Mouse (Mus musculus) intestine, embryonic 14.5 days (tissue): ENCODE data around the gene Hecw2. TPM values are rescaled to one million over a fixed set of nuclear protein-coding genes. Genes with fewer than 3 reads are reported as not detected.

ENCODE experiments used
- ATAC-seq: fragments of 200-750 bp; cut with Nextera tagmentation; replicated peaks from 2 replicates; pipeline ENCODE4 v1.8.0; 2017; ENCODE audit warnings: low read depth, moderate number of reproducible peaks, moderate TSS enrichment, moderate library complexity; ENCODE audit not compliant: low FRiP score, low TSS enrichment
- DNase-seq: peaks from one replicate; pipeline ENCODE4 v3.0.0-alpha.2; 2018; ENCODE audit warnings: low spot score
- H3K27ac ChIP-seq: fragments of 300-500 bp; sonication (generic); 2 replicates; pipeline ENCODE4 v1.5.1; 2014; ENCODE audit warnings: low read depth, mild to moderate bottlenecking, control low read depth
- H3K27me3 ChIP-seq: fragments of 300-500 bp; sonication (generic); replicated peaks from 2 replicates; pipeline ENCODE4 v1.6.1; 2014; ENCODE audit warnings: low read length, control low read depth; ENCODE audit not compliant: control insufficient read depth, insufficient read depth
- H3K36me3 ChIP-seq: fragments of 300-500 bp; sonication (generic); 2 replicates; pipeline ENCODE4 v1.6.1; 2014; ENCODE audit warnings: low read length, control low read depth; ENCODE audit not compliant: control insufficient read depth, insufficient read depth
- H3K4me1 ChIP-seq: fragments of 300-500 bp; sonication (generic); replicated peaks from 2 replicates; pipeline ENCODE4 v1.6.1; 2014; ENCODE audit warnings: low read length, control low read depth, mixed read lengths; ENCODE audit not compliant: control insufficient read depth, insufficient read depth
- H3K4me2 ChIP-seq: fragments of 300-500 bp; sonication (generic); 2 replicates; pipeline ENCODE4 v1.6.1; 2014; ENCODE audit warnings: low read length
- H3K4me3 ChIP-seq: fragments of 300-500 bp; sonication (generic); 2 replicates; pipeline ENCODE4 v1.5.1; 2014; ENCODE audit warnings: low read depth, low read length, control low read depth, mixed read lengths
- H3K9ac ChIP-seq: fragments of 300-500 bp; sonication (generic); 2 replicates; pipeline ENCODE4 v1.6.1; 2014; ENCODE audit warnings: mild to moderate bottlenecking, low read length
- H3K9me3 ChIP-seq: fragments of 300-500 bp; sonication (generic); 2 replicates; pipeline ENCODE4 v1.6.1; 2016; ENCODE audit warnings: low read length, control low read depth; ENCODE audit not compliant: control insufficient read depth
- WGBS: fragments of 180-500 bp; shearing (Covaris S2); extraction: QIAGEN DNeasy Blood & Tissue Kit; methylation state at CpG from one replicate; pipeline ENCODE4 v1.1.7; 2014; 5-methylcytosine and 5-hydroxymethylcytosine counted together
- polyA plus RNA-seq: library from polyadenylated mRNA; unstranded; fragments of >200 nt; fragmentation: Nextera tagmentation; extraction: Ambion mirVana; gene quantifications from 2 replicates; pipeline ENCODE4 v1.2.1, GENCODE M21; 2014

Gene Hecw2
- polyA plus RNA-seq, 1 experiment from 2014 or later, result 1.6 TPM

DNA sequence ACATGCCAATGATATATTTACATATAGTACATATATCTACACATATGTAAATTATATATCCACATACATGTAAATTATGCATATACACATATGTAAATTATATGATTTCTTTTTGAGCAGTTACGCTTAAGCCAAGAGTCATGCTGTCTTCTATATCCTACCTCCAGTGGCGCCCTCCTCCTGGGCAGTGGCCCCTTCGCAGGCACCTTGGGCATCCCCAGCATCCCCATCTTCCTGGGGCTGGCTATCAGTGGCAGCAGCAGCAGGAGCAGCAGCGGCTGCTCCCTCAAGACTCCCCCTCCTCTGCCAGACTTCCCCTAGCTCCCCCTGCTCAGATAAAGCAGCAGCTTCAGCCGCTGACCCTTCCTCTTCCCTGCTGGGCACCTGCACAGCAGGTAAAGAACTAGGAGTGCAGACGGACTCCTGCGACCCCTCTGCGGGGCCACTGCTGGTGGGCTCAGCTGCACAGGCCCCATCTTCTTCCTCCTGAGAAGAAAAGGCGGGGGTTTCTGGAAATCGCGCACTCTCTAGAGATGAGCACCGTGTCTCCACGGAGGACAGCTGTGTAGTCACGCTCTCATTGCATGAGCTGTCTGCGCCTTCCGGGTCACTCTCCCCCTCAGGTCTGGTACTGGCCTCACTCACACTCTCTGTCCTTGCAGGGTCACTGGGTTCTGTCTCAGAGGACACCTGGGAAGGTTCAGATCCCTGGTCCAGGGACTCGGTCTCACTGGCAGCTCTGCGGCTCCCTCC lies 269.6 kb downstream of the Hecw2 start:
- ATAC-seq (no peak), DNase-seq (no peak)
- 45% methylated on average over 18 of the region's 18 CpGs for WGBS
- H3K27me3 ChIP-seq, result no peaks in the 10 kb centered on the region
- H3K4me3 ChIP-seq, result no peak overlapping the region
- no peaks in the 10 kb centered on the region for H3K4me1 ChIP-seq
- no peaks in the 10 kb centered on the region for H3K9me3 ChIP-seq
- no peak overlapping the region for H3K4me2 ChIP-seq
- no peaks in the 10 kb centered on the region for H3K36me3 ChIP-seq
- no peak overlapping the region for H3K9ac ChIP-seq
- H3K27ac ChIP-seq, result no peak overlapping the region

GRCm38 (mm10) chr1:53911848-53912247 lies 283.1 kb downstream of the Hecw2 start:
- H3K36me3 ChIP-seq, result no peaks in the 10 kb centered on the region
- no peaks in the 10 kb centered on the region for H3K27me3 ChIP-seq
- ATAC-seq, result no peak; the same call in 1 of the 2 replicates
- no peak overlapping the region for H3K4me3 ChIP-seq
- H3K9ac ChIP-seq, result no peak overlapping the region
- 27% methylated on average over 3 of the region's 3 CpGs for WGBS
- peaks cover 4% of the 10 kb centered on the region; the same call in 1 of the 2 replicates for H3K4me1 ChIP-seq
- no peak for DNase-seq
- no peak overlapping the region for H3K27ac ChIP-seq
- H3K9me3 ChIP-seq, result no peaks in the 10 kb centered on the region
- H3K4me2 ChIP-seq, result no peak overlapping the region

DNA sequence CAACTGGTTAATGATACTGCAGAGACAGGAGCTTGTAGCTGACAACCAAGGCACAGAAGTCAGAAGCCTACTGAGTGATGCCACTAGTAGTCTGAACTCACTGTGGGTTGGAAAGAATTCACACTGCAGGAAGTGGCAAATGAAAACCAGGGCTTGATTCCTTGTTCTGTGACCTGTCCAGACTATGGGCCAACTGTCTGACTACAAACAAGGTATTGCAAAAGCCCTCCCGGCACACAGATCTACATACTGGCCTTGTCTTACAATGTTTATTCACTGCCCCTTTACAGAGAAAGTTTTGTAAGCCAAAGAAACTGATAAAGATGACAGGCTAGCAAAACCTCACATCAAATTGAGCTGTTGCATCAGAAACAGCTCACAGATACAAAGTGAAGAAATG lies 284.7 kb downstream of the Hecw2 start:
- ATAC-seq, result no peak
- no peak for DNase-seq
- Histone ChIP-seq H3K4me3 (no peak overlapping the region), H3K4me2 (no peak overlapping the region), H3K36me3 (no peaks in the 10 kb centered on the region), H3K27ac (no peak overlapping the region), H3K4me1 (peaks cover 4% of the 10 kb centered on the region; the same call in 1 of the 2 replicates), H3K9me3 (no peaks in the 10 kb centered on the region), H3K9ac (no peak overlapping the region), H3K27me3 (no peaks in the 10 kb centered on the region)
- WGBS, result 38% methylated on average over 1 of the region's 1 CpGs

- Histone ChIP-seq H3K4me1 (peaks cover 4% of the 10 kb centered on the region; the same call in 1 of the 2 replicates), H3K4me2 (no peak overlapping the region), H3K4me3 (no peak overlapping the region), H3K27ac (no peak overlapping the region), H3K27me3 (no peaks in the 10 kb centered on the region), H3K36me3 (no peaks in the 10 kb centered on the region), H3K9me3 (no peaks in the 10 kb centered on the region), H3K9ac (no peak overlapping the region)
- DNase-seq (no peak), ATAC-seq (no peak; the same call in 1 of the 2 replicates)
- WGBS, result 11% methylated on average over 3 of the region's 3 CpGs
These were observed 285.9 kb downstream of the Hecw2 start for GRCm38 (mm10) chr1:53909118-53909517.

DNA sequence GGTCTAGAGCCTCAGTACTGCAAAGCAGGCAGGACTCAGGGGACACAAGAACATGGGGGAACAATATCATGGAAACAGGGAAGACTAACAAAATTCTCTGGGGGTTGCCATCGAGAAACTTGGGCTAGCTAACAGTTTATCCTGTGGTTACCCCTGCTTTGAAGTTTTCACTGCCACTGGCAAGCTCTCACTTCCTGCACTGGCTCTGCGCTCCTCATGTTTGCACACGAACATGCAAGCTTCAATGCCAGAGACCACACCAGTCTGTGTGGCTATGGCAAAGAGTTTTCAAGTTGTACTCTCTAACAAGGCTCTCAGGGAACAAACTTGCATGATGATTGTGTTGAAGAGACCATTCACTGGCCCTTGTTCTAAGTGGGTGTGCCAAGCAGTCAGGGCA lies 288.8 kb downstream of the Hecw2 start:
- Histone ChIP-seq H3K4me3 (no peak overlapping the region), H3K4me1 (no peaks in the 10 kb centered on the region), H3K9me3 (no peaks in the 10 kb centered on the region), H3K27me3 (no peaks in the 10 kb centered on the region), H3K27ac (no peak overlapping the region), H3K4me2 (no peak overlapping the region), H3K36me3 (no peaks in the 10 kb centered on the region), H3K9ac (no peak overlapping the region)
- no peak for DNase-seq
- WGBS, result 73% methylated on average over 3 of the region's 3 CpGs
- ATAC-seq, result no peak

DNA sequence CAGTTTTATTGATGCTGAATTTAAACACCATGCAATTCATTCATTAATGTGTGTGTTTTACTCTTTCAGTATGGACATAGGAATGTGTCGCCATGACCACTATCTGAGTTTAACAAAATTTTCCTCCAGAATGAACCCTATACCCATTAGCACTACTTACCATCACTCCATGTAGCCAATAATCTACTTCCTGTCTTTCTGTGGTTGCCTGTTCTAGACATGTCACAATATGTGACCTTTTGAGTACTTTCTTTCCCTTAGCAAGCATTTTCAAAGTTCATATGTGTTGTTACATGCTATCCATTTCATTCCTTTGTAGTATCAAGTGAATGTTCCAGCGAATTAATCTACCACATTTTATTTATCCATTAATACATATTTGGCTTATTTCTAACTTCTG lies 294.6 kb downstream of the Hecw2 start:
- DNase-seq (no peak), ATAC-seq (no peak)
- H3K9me3 ChIP-seq, result no peaks in the 10 kb centered on the region
- no peak overlapping the region for H3K9ac ChIP-seq
- H3K4me3 ChIP-seq, result no peak overlapping the region
- H3K36me3 ChIP-seq, result no peaks in the 10 kb centered on the region
- no peak overlapping the region for H3K27ac ChIP-seq
- H3K4me1 ChIP-seq, result no peaks in the 10 kb centered on the region
- H3K27me3 ChIP-seq, result no peaks in the 10 kb centered on the region
- no peak overlapping the region for H3K4me2 ChIP-seq
- WGBS, result 93% methylated on average over 2 of the region's 2 CpGs

DNA sequence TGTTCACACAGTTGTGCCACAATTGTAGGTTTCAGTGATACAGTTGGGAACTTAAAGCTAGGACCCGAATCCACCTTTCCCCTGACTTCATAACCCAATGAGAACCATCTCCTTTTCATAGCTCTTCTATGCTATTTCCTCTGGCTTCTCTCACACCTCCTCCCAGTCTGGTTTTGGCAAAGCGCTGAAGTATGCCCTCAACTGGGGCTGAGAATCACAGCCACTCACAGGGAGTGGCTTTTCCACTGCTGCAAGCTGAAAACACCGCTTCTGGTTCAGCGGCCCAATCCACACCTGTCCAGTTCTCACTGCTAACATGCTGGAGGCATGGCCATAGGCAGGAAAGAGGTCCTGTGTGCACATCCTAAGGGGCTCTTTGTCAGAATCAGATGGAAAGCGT lies 300.7 kb downstream of the Hecw2 start:
- Histone ChIP-seq H3K27ac (no peak overlapping the region), H3K9me3 (no peaks in the 10 kb centered on the region), H3K9ac (no peak overlapping the region), H3K4me2 (no peak overlapping the region), H3K27me3 (no peaks in the 10 kb centered on the region), H3K4me1 (no peaks in the 10 kb centered on the region), H3K36me3 (no peaks in the 10 kb centered on the region), H3K4me3 (no peak overlapping the region)
- ATAC-seq, result no peak
- no peak for DNase-seq
- WGBS, result 89% methylated on average over 5 of the region's 5 CpGs

GRCm38 (mm10) chr1:53890380-53890779 lies 304.6 kb downstream of the Hecw2 start:
- no peaks in the 10 kb centered on the region for H3K27me3 ChIP-seq
- H3K36me3 ChIP-seq, result no peaks in the 10 kb centered on the region
- no peak for ATAC-seq
- no peak overlapping the region for H3K27ac ChIP-seq
- no peak overlapping the region for H3K9ac ChIP-seq
- 51% methylated on average over 3 of the region's 3 CpGs for WGBS
- DNase-seq, result no peak
- H3K4me3 ChIP-seq, result no peak overlapping the region
- no peak overlapping the region for H3K4me2 ChIP-seq
- no peaks in the 10 kb centered on the region for H3K4me1 ChIP-seq
- H3K9me3 ChIP-seq, result no peaks in the 10 kb centered on the region

GRCm38 (mm10) chr1:53889806-53890205 lies 305.2 kb downstream of the Hecw2 start:
- 51% methylated on average over 3 of the region's 3 CpGs for WGBS

More at GRCm38 (mm10) chr1:53889806-53890205, 305.2 kb downstream of the Hecw2 start:
- no peaks in the 10 kb centered on the region for H3K9me3 ChIP-seq
- no peaks in the 10 kb centered on the region for H3K4me1 ChIP-seq
- H3K27ac ChIP-seq, result no peak overlapping the region
- DNase-seq, result no peak
- 0 out of 2 replicates have a peak, but pooled peaks have one; percentile 37 for ATAC-seq
- H3K4me2 ChIP-seq, result no peak overlapping the region
- no peaks in the 10 kb centered on the region for H3K27me3 ChIP-seq
- H3K4me3 ChIP-seq, result no peak overlapping the region
- H3K9ac ChIP-seq, result no peak overlapping the region
- no peaks in the 10 kb centered on the region for H3K36me3 ChIP-seq
